Mouse (Mus musculus) heart, embryonic 14.5 days (tissue): ENCODE measurements around the gene Lasp1. TPM values are rescaled to one million over a fixed set of nuclear protein-coding genes. Genes with fewer than 3 reads are reported as not detected.

Experiments used
- ATAC-seq: fragments of 200-750 bp; cut with Nextera tagmentation; 2 replicates; pipeline ENCODE4 v1.8.0; 2017; ENCODE audit warnings: low read depth, moderate TSS enrichment; ENCODE audit not compliant: insufficient number of reproducible peaks, insufficient read depth, low FRiP score
- H3K27ac ChIP-seq, 2 experiments: fragments of 200-500 bp in 1 of 2; fragments of 300-500 bp in 1 of 2; sonication (generic) in 1 of 2; replicated peaks in 1 of 2; 2 replicates each; pipeline ENCODE4 v1.5.1; 2012 to 2014; ENCODE audit warnings: low read depth in 2 of 2, low read length in 2 of 2, control low read depth in 1 of 2, mild to moderate bottlenecking in 1 of 2, mixed read lengths in 1 of 2; ENCODE audit not compliant: control insufficient read depth in 1 of 2, insufficient read depth in 1 of 2
- H3K27me3 ChIP-seq: fragments of 300-500 bp; sonication (generic); 2 replicates; pipeline ENCODE4 v1.6.1; 2014; ENCODE audit warnings: mild to moderate bottlenecking, low read length, control low read depth; ENCODE audit not compliant: control insufficient read depth, insufficient read depth
- H3K36me3 ChIP-seq: fragments of 300-500 bp; sonication (generic); 2 replicates; pipeline ENCODE4 v1.6.1; 2014; ENCODE audit warnings: mild to moderate bottlenecking, control low read depth, low read length, mixed read lengths; ENCODE audit not compliant: control insufficient read depth, insufficient read depth
- H3K4me1 ChIP-seq, 2 experiments: fragments of 200-500 bp in 1 of 2; fragments of 300-500 bp in 1 of 2; sonication (generic) in 1 of 2; 2 replicates each; pipeline ENCODE4 v1.6.1; 2012 to 2014; ENCODE audit warnings: low read length in 2 of 2, control low read depth in 1 of 2, mixed read lengths in 1 of 2; ENCODE audit not compliant: control insufficient read depth in 2 of 2, insufficient read depth in 2 of 2
- H3K4me2 ChIP-seq: fragments of 300-500 bp; sonication (generic); 2 replicates; pipeline ENCODE4 v1.6.1; 2014; ENCODE audit warnings: mild to moderate bottlenecking, low read length
- H3K4me3 ChIP-seq, 2 experiments: fragments of 200-500 bp in 1 of 2; fragments of 300-500 bp in 1 of 2; sonication (generic) in 1 of 2; 2 replicates each; pipeline ENCODE4 v1.5.1; 2012 to 2014; ENCODE audit warnings: low read length in 2 of 2, mild to moderate bottlenecking in 2 of 2, control low read depth in 1 of 2, low read depth in 1 of 2, moderate library complexity in 1 of 2; ENCODE audit not compliant: control insufficient read depth in 1 of 2, insufficient read depth in 1 of 2
- H3K9ac ChIP-seq: fragments of 300-500 bp; sonication (generic); 2 replicates; pipeline ENCODE4 v1.6.1; 2014; ENCODE audit warnings: mild to moderate bottlenecking, low read length
- H3K9me3 ChIP-seq: fragments of 300-500 bp; sonication (generic); 2 replicates; pipeline ENCODE4 v1.6.1; 2016; ENCODE audit warnings: low read length, control low read depth; ENCODE audit not compliant: control insufficient read depth
- WGBS: fragments of 180-500 bp; shearing (Covaris S2); extraction: QIAGEN DNeasy Blood & Tissue Kit; methylation state at CpG from one replicate; pipeline ENCODE4 v1.1.7; 2014; 5-methylcytosine and 5-hydroxymethylcytosine counted together
- polyA plus RNA-seq: library from polyadenylated mRNA; unstranded; fragments of >200 nt; fragmentation: Nextera tagmentation; extraction: Ambion mirVana; gene quantifications from 2 replicates; pipeline ENCODE4 v1.2.1, GENCODE M21; 2014

Gene Lasp1
- polyA plus RNA-seq, 1 experiment from 2014 or later, result 28.1 TPM

- H3K27ac ChIP-seq, result no peak overlapping the region
- H3K36me3 ChIP-seq, result no peaks in the 10 kb centered on the region
- peaks cover 14 to 20% of the 10 kb centered on the region in 2 experiments for H3K4me1 ChIP-seq
- no peak for ATAC-seq
- H3K9ac ChIP-seq, result no peak overlapping the region
- no peaks in the 10 kb centered on the region for H3K27me3 ChIP-seq
- 57% methylated on average over 15 of the region's 15 CpGs for WGBS
- 0 out of 4 replicates have a peak overlapping the region, but pooled peaks of 1 of the 2 experiments have one; percentile 4 for H3K4me3 ChIP-seq
- H3K9me3 ChIP-seq, result no peaks in the 10 kb centered on the region
- no peak overlapping the region for H3K4me2 ChIP-seq
Observed at GRCm38 (mm10) chr11:97797369-97798082, 1.3 kb upstream of the Lasp1 start.

DNA sequence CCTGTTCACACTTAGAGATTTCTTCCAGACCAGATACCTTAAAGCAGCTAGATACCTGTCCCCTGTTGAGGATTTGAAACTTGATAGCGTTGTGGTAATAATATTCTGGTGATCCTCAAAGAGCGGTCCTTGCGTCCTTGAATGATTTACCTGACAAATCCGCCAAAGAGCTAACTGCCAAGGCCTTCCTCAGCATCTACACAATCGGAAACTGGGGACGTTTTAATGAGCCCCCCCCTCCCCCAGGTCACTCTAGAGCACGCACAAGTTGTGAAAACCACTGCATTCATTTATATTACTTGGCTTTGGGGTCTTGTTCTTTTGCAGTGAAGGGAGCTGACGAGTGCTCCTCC is 741 bp upstream of the Lasp1 start:
- H3K9ac ChIP-seq, result peak overlapping the region; percentile 4; the same call in 1 of the 2 replicates
- H3K4me3 ChIP-seq, result peak overlapping the region; percentile 3 to 4; a peak in 2 of 4 replicates
- H3K4me2 ChIP-seq, result peak overlapping the region; percentile 71
- no peak for ATAC-seq
- no peak overlapping the region for H3K27ac ChIP-seq
- no peaks in the 10 kb centered on the region for H3K9me3 ChIP-seq
- H3K27me3 ChIP-seq, result no peaks in the 10 kb centered on the region
- no peaks in the 10 kb centered on the region for H3K36me3 ChIP-seq
- H3K4me1 ChIP-seq, result peaks cover 14 to 25% of the 10 kb centered on the region in 2 experiments
- 44% methylated on average over 8 of the region's 8 CpGs for WGBS

- Histone ChIP-seq H3K27me3 (no peaks in the 10 kb centered on the region), H3K9ac (peak overlapping the region; percentile 90), H3K4me3 (peak overlapping the region; percentile 84 to 85), H3K9me3 (no peaks in the 10 kb centered on the region), H3K4me2 (peak overlapping the region; percentile 71), H3K27ac (peak overlapping the region; percentile 87 to 94), H3K4me1 (peaks cover 19 to 38% of the 10 kb centered on the region in 2 experiments), H3K36me3 (no peaks in the 10 kb centered on the region)
- peak; percentile 76 for ATAC-seq
- under 1% methylated on average over 68 of the region's 71 CpGs for WGBS
Observed at GRCm38 (mm10) chr11:97799146-97799993, 570 bp downstream of the Lasp1 start.

DNA sequence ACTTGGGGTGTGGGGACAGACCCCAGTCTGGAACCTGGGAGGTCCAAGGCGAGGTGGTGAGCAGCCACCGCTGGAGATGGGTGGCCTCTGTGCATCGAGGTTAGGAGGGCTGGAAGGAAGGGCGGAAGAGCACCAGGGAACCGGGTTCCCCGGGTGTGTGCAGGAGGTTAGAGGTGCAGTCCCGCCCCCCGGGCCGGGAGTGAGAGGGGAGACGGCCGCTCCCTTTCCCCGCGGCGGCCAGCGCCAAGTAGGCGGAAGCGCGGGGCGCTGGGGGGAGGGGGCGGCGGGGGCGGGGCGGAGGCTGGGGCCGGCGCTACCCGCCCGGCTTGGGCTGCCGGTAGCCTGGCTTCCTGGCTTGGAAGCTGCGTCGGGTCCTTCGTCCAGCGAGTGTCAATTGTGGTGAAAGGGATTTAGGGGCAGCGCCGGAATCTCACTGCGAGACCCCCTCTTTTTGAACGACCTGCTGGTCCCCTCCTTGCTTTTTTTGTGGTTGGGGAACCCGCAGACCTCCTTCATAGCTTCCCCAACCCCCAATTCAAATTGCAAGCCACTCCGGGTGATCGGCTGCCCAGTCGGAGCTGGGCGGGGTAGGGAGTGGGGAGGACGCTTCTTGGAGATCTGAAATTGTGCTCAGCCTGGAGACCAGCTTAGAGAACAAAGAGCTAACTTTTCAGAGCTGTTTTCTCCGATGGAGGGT is 1.3 kb downstream of the Lasp1 start:
- 0% methylated on average over 31 of the region's 43 CpGs for WGBS

GRCm38 (mm10) chr11:97800691-97801408 is 2.0 kb downstream of the Lasp1 start:
- Histone ChIP-seq H3K9ac (peak overlapping the region; percentile 90), H3K36me3 (no peaks in the 10 kb centered on the region), H3K9me3 (no peaks in the 10 kb centered on the region), H3K4me2 (peak overlapping the region; percentile 71), H3K27ac (peak overlapping the region; percentile 94 to 95), H3K4me3 (peak overlapping the region; percentile 84 to 85), H3K4me1 (peaks cover 31 to 52% of the 10 kb centered on the region in 2 experiments), H3K27me3 (no peaks in the 10 kb centered on the region)
- WGBS, result 3% methylated on average over 17 of the region's 17 CpGs
- ATAC-seq, result no peak

More for the DNA sequence above, 1.3 kb downstream of the Lasp1 start:
- Histone ChIP-seq H3K4me1 (peaks cover 25 to 45% of the 10 kb centered on the region in 2 experiments), H3K4me3 (peak overlapping the region; percentile 84 to 85), H3K36me3 (no peaks in the 10 kb centered on the region), H3K9ac (peak overlapping the region; percentile 90), H3K4me2 (peak overlapping the region; percentile 71), H3K27me3 (no peaks in the 10 kb centered on the region), H3K9me3 (no peaks in the 10 kb centered on the region), H3K27ac (peak overlapping the region; percentile 94 to 95)
- peak; percentile 70 for ATAC-seq

- 26% methylated on average over 8 of the region's 8 CpGs for WGBS
- H3K9me3 ChIP-seq, result no peaks in the 10 kb centered on the region
- H3K36me3 ChIP-seq, result peaks cover under 1% of the 10 kb centered on the region; the same call in 1 of the 2 replicates
- ATAC-seq, result no peak
- H3K4me2 ChIP-seq, result peak overlapping the region; percentile 71
- no peaks in the 10 kb centered on the region for H3K27me3 ChIP-seq
- H3K9ac ChIP-seq, result peak overlapping the region; percentile 90
- peaks cover 38 to 59% of the 10 kb centered on the region in 2 experiments for H3K4me1 ChIP-seq
- H3K4me3 ChIP-seq, result peak overlapping the region; percentile 84 to 85
- peak overlapping the region; percentile 94 to 95; a peak in 2 of 4 replicates for H3K27ac ChIP-seq
Observed at GRCm38 (mm10) chr11:97801409-97802193, 2.8 kb downstream of the Lasp1 start.
